Mouse (Mus musculus) monocyte, adult 5-6 weeks (primary cell): ENCODE measurements around the gene Scaf1. TPM values are rescaled to one million over a fixed set of nuclear protein-coding genes. Genes with fewer than 3 reads are reported as not detected.

Source experiments
- ATAC-seq: fragments of 153-309, 156-312 bp; replicated peaks from 2 replicates; pipeline ENCODE4 v1.8.0; 2017; ENCODE audit warnings: mild to moderate bottlenecking; ENCODE audit not compliant: low TSS enrichment, insufficient number of reproducible peaks, severe bottlenecking, poor library complexity, low FRiP score
- total RNA-seq: library from RNA; stranded (forward); fragments of 200-1000, 200-491, 200-594 nt; gene quantifications from 3 replicates; pipeline ENCODE4 v1.2.3, GENCODE M21; 2017

Gene Scaf1
- total RNA-seq, 1 experiment from 2014 or later, result 15.3 TPM

DNA sequence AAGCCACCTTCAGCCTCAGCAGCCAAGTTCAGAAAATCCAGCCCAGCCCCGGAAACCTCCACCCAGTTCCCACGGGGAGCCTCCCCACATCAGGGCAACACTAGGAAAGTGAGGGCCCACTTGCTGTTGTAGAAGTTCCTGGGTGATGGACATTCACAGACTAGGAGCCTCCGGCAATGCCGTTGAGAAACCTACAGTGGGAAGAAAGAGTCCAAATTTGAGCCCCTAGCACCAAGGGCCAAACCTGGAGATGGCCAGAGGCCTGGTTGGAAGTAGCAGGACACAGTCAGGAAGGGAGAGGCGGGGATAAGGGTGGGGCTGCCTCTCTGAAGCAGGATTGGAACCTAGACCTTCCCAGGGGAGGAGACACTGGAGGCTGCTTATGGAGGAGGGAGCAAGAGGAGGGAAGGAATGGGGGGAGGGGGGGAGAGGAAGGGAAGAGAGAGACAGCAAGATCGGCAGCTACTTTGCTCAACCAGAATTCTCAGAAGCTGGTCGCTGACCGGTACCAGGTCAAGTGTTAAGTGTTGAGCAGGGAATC lies 2.9 kb upstream of the Scaf1 start:
- ATAC-seq, result no peak

GRCm38 (mm10) chr7:45017242-45018061 lies 1.3 kb upstream of the Scaf1 start, which contains the start of gene Rras:
Gene Rras, plus strand, starts transcription at chr7:45017961.
- peak; percentile 72 for ATAC-seq

DNA sequence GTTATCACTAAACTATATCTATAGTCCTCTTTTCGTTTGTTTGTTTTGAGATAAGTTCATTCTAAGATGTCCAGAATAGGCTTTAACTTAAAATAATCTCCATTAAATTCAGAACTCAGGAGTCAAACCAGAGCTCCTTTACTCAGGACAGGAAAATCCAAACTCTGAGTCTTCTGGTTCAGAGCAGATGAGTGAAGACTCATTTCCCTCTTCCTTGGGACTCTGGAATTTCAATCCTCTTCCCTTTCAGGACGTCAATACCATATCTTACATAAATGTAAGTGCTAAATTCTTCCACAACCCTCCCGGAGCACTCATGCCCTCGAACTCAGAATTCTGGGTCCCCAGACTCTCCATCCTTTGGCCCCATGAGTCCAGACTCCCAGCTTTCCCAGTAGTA lies 598 bp upstream of the Scaf1 start:
- ATAC-seq, result no peak

DNA sequence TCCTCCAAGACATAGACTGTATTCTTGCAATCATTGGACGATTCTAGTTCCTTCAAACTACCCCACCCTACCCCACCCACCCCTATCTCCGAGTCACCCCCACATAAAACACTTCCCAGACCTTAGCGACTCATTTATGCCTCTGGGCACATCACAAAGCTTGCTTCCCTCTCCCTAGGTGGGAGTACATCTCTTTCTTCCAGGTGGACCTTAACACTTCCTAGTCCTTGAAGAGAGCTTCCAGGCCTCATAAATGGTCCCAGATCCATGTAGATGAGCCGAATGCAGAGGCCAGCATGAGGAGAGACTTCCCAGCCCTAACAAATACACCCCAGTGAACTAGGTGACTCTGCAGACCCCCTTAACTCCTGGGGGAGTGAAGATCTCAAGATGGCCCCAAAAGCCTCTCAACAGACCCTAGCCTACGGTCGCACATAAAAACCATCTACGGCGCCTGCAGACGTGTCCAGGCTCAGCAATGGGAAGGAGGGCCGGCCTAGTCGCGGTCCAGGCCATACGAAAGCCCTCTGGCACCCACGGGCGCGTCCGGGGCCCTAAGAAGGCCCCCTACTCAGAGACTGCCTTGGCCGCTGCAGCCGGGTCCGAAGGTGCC lies 713 bp downstream of the Scaf1 start:
- ATAC-seq, result no peak

- no peak for ATAC-seq
Measured at GRCm38 (mm10) chr7:45014096-45014451, 2.1 kb downstream of the Scaf1 start.

- no peak for ATAC-seq
Measured at GRCm38 (mm10) chr7:45013366-45014095, 2.6 kb downstream of the Scaf1 start.

DNA sequence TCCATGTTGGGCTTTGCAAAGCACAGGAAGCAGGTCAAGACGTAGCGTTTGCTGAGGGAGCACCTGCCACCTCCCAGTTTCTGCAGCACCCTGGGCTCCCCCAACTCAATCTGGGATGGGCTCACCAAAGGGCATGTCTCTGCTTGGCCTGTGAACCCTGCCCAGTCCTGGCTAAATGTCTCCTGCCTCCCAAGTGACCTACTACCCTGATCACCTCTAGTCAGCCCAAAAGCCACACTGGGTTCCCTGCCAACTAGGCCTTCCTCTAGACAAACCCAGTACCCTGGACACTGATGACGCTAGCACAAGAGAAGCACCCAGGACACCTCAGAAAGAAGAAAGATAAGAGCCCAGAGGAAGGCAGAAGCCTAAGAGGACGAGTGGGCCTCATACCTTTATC lies 3.3 kb downstream of the Scaf1 start:
- no peak for ATAC-seq

GRCm38 (mm10) chr7:45012011-45012410 lies 4.2 kb downstream of the Scaf1 start:
- no peak for ATAC-seq

GRCm38 (mm10) chr7:45008411-45008810 lies 7.8 kb downstream of the Scaf1 start:
- ATAC-seq, result no peak

GRCm38 (mm10) chr7:45007846-45008245 lies 8.3 kb downstream of the Scaf1 start:
- ATAC-seq, result no peak

- ATAC-seq, result no peak
Measured at GRCm38 (mm10) chr7:45007141-45007540, 9.0 kb downstream of the Scaf1 start.

DNA sequence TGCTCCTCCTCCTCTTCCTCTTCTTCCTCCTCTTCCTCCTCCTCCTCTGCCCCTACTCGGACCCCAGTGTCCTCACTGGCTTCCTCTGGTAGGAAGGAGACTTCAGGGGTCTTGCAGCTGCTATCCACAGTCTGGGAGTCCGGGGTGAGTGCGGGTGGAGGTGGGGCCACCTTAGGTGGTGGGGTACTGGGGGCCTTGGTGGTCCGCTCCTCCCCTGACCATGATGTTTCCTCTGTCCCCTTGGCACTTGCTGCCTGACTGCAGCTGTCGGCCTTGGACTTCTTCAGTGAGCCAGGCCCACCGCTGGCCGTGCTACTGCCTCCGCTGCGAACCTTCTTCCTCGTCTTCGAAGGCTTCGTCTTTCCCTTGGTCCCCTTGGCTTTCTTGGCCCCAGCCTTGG lies 9.7 kb downstream of the Scaf1 start:
- no peak for ATAC-seq

DNA sequence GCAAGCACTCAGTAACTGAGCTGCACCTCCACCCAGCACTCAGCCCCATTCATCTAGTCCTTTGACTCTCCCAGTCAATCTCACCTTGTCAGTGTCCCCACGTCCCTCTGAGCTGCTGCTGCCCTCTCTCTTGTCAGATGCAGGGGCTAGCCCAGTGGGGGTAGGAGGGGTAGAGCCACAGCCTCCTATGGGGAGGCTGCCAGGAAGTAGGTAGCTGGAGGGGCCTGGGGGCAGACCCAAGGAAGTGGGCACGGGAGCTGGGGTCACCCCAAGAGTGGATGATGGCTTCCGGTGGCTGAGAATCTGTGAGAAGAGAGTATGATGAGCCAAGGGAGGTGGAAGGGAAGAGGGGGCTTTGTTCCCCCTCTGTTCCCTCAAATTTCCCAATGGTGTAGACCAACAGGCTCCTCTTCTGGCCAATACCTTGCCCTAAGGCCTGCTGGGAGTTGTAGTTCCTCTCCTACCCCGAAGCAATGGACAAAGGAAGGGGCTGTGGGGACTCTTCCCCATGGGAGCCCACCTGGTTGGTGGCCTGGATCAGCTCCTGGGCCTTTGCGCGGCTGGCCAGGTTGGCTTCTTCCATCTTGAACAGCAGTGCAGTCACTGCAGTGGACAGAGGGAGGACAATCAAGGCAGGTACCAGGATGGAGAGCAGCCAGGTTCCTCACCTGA lies 10.7 kb downstream of the Scaf1 start:
- ATAC-seq, result no peak

- ATAC-seq, result no peak
Measured at GRCm38 (mm10) chr7:45004546-45004945, 11.6 kb downstream of the Scaf1 start.

DNA sequence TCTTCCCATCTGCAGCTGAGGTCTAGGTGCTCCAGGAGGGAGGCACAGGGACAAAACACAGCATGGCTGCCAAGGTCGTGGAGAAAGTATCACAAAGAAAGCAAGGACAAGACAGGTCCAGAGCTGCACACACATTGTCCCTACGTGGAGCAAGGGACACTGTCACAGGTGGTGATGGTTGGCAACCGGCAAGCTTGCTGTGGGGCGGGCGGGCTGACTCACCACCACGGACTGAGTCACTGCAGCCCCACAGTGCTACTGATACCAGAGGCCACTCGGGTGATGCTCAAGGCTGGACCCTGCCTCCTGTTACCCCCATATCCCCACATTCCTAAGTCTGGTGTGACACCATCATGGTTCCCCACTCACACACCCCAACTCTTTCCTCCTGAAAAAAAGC lies 13.7 kb downstream of the Scaf1 start:
- no peak for ATAC-seq

- no peak for ATAC-seq
Measured at GRCm38 (mm10) chr7:45000539-45001114, 15.5 kb downstream of the Scaf1 start.

- ATAC-seq, result no peak
Measured at GRCm38 (mm10) chr7:44999753-45000152, 16.4 kb downstream of the Scaf1 start.

- ATAC-seq, result no peak
Measured at GRCm38 (mm10) chr7:44998501-44998955, 17.6 kb downstream of the Scaf1 start, which contains the start of gene Bcl2l12. Gene Bcl2l12, minus strand, starts transcription at chr7:44998712.
